In the genomic region with DNA sequence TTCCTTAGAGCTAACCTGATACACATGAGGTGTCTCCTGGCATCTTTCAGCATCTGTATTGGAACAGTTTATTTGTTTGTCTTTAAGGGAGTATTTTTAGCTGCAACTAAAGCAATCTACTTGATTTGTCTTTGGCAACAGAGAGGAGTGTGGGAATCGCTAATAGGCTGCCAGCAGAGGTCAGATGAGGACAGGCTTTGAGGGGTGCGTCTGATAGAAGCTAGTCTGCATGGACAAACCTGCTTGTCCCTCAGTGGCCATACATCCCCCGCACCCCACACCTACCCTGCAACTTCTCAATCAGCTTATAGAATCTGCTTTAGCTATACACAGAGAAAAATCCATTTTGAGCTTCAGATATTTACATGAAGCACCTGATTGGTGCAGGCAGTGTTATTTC, we compare ENCODE assay signal across 9 mouse cellular contexts.
DNase-seq lines count a peak whose midpoint lies in the region; ATAC-seq lines count a peak whose summit lies in the region.
"Had no signal": no experiment of that assay in that cellular context is flagged by ENCODE, and none has a peak within 500 bp of the region (broad histone marks: within the 10 kb centered on the region; RNA-seq: fewer than 3 reads in every experiment).

No protein-coding gene starts in this region.

- no peaks in the 10 kb centered on the region for H3K36me3 ChIP-seq in heart, embryonic 10.5 days
- H3K36me3 ChIP-seq: embryonic facial prominence, embryonic 13.5 days had no signal

- no peak overlapping the region for H3K4me3 ChIP-seq in heart, embryonic 10.5 days
- H3K4me3 ChIP-seq: embryonic facial prominence, embryonic 13.5 days; gastrocnemius, adult 2 months had no signal

- no peaks in the 10 kb centered on the region for H3K9me3 ChIP-seq in heart, embryonic 10.5 days
- H3K9me3 ChIP-seq: embryonic facial prominence, embryonic 13.5 days had no signal

- no peak for ATAC-seq in erythroid progenitor cell, adult 5-6 weeks (replicated peaks; ENCODE audit: low FRiP score, poor library complexity, severe bottlenecking)

- H3K4me1 ChIP-seq in heart, embryonic 10.5 days, result no peaks in the 10 kb centered on the region
- H3K4me1 ChIP-seq: embryonic facial prominence, embryonic 13.5 days had no signal

- peak; percentile 44 to 49 for DNase-seq in heart, adult 18-20 months
- no peak for DNase-seq in heart, embryonic 10.5 days (ENCODE audit: low spot score)
- peak; percentile 1 for DNase-seq in lung, postnatal 14 days
- no peak for DNase-seq in lung, postnatal 4 days
- DNase-seq in adipocyte (ENCODE audit: low spot score), result peak; percentile 37
- DNase-seq in embryo, embryonic 9.5 days (ENCODE audit: extremely low spot score), result peak; percentile 2
- DNase-seq: gastrocnemius, adult 2 months had no signal

- no peak overlapping the region for H3K27ac ChIP-seq in heart, embryonic 10.5 days
- H3K27ac ChIP-seq: embryonic facial prominence, embryonic 13.5 days; gastrocnemius, adult 2 months had no signal

- no peaks in the 10 kb centered on the region for H3K27me3 ChIP-seq in heart, embryonic 10.5 days (ENCODE audit: insufficient read depth, poor library complexity, severe bottlenecking)
- H3K27me3 ChIP-seq: embryonic facial prominence, embryonic 13.5 days had no signal

- whole genome bisulfite sequencing in heart, embryonic 10.5 days, result 55% methylated on average over 3 of the region's 3 CpGs

Comparison
In these comparisons a context has a peak if more than half of its experiments do, and no peak if none do; other contexts are left out.
1. DNase-seq: peak in heart, adult 18-20 months (2 of 2), lung, postnatal 14 days (single experiment), adipocyte (single experiment) and embryo, embryonic 9.5 days (single experiment); none in heart, embryonic 10.5 days (single experiment) and lung, postnatal 4 days (0 of 2).